Mouse (Mus musculus): ENCODE results near the gene Tmem132b. TPM values are rescaled to one million over a fixed set of nuclear protein-coding genes. Genes with fewer than 3 reads are reported as not detected.

The Tmem132b gene
- total and polyA plus RNA-seq, 3 experiments = not detected

DNA sequence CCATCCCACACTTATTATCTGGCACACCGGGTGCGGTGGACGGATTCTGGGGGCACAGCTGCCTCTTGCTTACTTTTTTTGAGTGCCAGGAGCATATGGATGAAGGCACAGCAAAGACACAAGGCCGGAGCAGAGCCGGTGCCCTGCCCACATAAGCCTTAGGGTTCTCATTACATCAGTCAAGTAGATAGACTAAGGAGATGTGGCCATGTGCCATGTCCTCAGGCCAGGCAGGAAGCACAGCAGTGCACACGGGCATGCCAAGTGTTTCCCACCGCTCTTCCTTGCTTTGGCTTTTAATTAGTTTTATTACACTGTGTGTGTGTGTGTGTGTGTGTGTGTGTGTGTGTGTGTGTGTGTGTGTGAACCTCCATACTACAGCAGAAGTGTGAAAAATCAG lies 80.9 kb downstream of the Tmem132b start:
- in situ Hi-C loops (cut with MboI; ENCODE audit: low pct_ligation_motif_present, low pct_unique_long_range_greater_than_20kb, low sequenced_read_pairs) = no loop called here
- Histone ChIP-seq H3K4me2 (ENCODE audit: insufficient read depth, low read depth, poor library complexity, severe bottlenecking) (no peak overlapping the region), H3K9me3 (replicated peaks; ENCODE audit: low read length) (peaks cover 76% of the 10 kb centered on the region), H3K9ac (ENCODE audit: insufficient read depth, low read depth) (no peak overlapping the region), H3K4me1 (ENCODE audit: control insufficient read depth in 1 of 2, insufficient read depth in 2 of 2) (no peaks in the 10 kb centered on the region), H3K27ac (ENCODE audit: insufficient read depth, low read depth) (no peak overlapping the region), H3K4me3 (replicated peaks in 1 of 3; ENCODE audit: low read depth in 2 of 3, low read length in 2 of 3, poor library complexity in 1 of 3) (no peak overlapping the region), H3K36me3 (replicated peaks in 1 of 2; ENCODE audit: control insufficient read depth in 1 of 2, insufficient read depth in 1 of 2, low read length in 1 of 2) (no peaks in the 10 kb centered on the region), H3K79me2 (replicated peaks; ENCODE audit: control insufficient read depth, extremely low read depth, insufficient read depth, poor library complexity, severe bottlenecking) (no peaks in the 10 kb centered on the region), H3K27me3 (replicated peaks) (no peaks in the 10 kb centered on the region)
- TF ChIP-seq NRF1 (IDR thresholded peaks at IDR 0.05; ENCODE audit: low read depth, low read length) = no peak
- TF ChIP-seq KAT2A (IDR thresholded peaks at IDR 0.05; ENCODE audit: insufficient replicate concordance, low read length) = no peak
- TF ChIP-seq UBTF (IDR thresholded peaks at IDR 0.05; ENCODE audit: low read depth, low read length) = no peak
- no peak for TF ChIP-seq EP300 (IDR thresholded peaks at IDR 0.05; ENCODE audit: low read length)
- no peak for TF ChIP-seq NELFE (IDR thresholded peaks at IDR 0.05; ENCODE audit: low read depth, low read length)
- TF ChIP-seq ETS1 (conservative IDR thresholded peaks at IDR 0.05; ENCODE audit: low read depth, low read length) = no peak
- TF ChIP-seq ZNF384 (IDR thresholded peaks at IDR 0.05; ENCODE audit: low read depth, low read length) = no peak
- TF ChIP-seq MYC (IDR thresholded peaks at IDR 0.05; ENCODE audit: low read depth, low read length) = no peak
- TF ChIP-seq ZKSCAN1 (IDR thresholded peaks at IDR 0.05; ENCODE audit: borderline replicate concordance, low read depth, low read length) = no peak
- TF ChIP-seq HCFC1 (IDR thresholded peaks at IDR 0.05; ENCODE audit: low read depth, low read length) = no peak
- TF ChIP-seq CHD1 (IDR thresholded peaks at IDR 0.05; ENCODE audit: low read depth, low read length) = no peak
- no peak for TF ChIP-seq E2F4 (IDR thresholded peaks at IDR 0.05; ENCODE audit: insufficient replicate concordance, low read depth, low read length)
- TF ChIP-seq BHLHE40 (IDR thresholded peaks at IDR 0.05; ENCODE audit: low read depth, low read length) = no peak
- TF ChIP-seq CHD2 (IDR thresholded peaks at IDR 0.05; ENCODE audit: low read length) = no peak
- no peak for TF ChIP-seq TCF12 (IDR thresholded peaks at IDR 0.05; ENCODE audit: low read depth, low read length)
- no peak for TF ChIP-seq RCOR1 (conservative IDR thresholded peaks at IDR 0.05; ENCODE audit: low read depth, low read length)
- TF ChIP-seq ZMIZ1 (IDR thresholded peaks at IDR 0.05; ENCODE audit: low read depth, low read length) = no peak
- TF ChIP-seq USF1 (IDR thresholded peaks at IDR 0.05; ENCODE audit: low read depth, low read length) = no peak
- TF ChIP-seq POLR2A (IDR thresholded peaks at IDR 0.05; ENCODE audit: low read depth, low read length) = no peak
- dilution Hi-C loops (cut with MboI; ENCODE audit: extremely low pct_ligation_motif_present, extremely low pct_unique_long_range_greater_than_20kb, low sequenced_read_pairs) = no loop called here
- DNase-seq (ENCODE audit: extremely low read depth) = no peak

DNA sequence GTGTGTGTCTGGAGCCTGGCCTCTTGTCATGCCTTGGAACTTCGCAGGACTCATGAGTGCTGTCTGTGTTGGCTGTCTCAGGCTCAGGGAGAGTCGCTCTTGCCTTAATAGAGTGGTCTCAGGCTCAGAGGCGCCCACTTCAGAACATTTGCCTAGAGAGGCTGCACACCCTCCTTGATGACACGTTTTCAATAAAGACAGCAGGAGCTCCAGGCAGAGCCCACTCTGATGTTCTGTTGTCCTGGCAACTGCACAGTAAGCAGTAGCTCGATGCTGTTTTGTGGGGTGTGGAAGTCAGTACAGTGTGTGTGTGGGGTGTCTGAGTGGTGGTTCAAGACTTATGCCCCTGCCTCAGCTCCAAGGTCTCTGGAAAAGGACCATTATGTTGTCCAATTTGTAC lies 81.6 kb downstream of the Tmem132b start:
- Histone ChIP-seq H3K4me2 (ENCODE audit: insufficient read depth, low read depth, poor library complexity, severe bottlenecking) (no peak overlapping the region), H3K36me3 (replicated peaks in 1 of 2; ENCODE audit: control insufficient read depth in 1 of 2, insufficient read depth in 1 of 2, low read length in 1 of 2) (no peaks in the 10 kb centered on the region), H3K4me3 (replicated peaks in 1 of 3; ENCODE audit: low read depth in 2 of 3, low read length in 2 of 3, poor library complexity in 1 of 3) (no peak overlapping the region), H3K9ac (ENCODE audit: insufficient read depth, low read depth) (no peak overlapping the region), H3K79me2 (replicated peaks; ENCODE audit: control insufficient read depth, extremely low read depth, insufficient read depth, poor library complexity, severe bottlenecking) (no peaks in the 10 kb centered on the region), H3K4me1 (ENCODE audit: control insufficient read depth in 1 of 2, insufficient read depth in 2 of 2) (no peaks in the 10 kb centered on the region), H3K27ac (ENCODE audit: insufficient read depth, low read depth) (no peak overlapping the region), H3K27me3 (replicated peaks) (no peaks in the 10 kb centered on the region), H3K9me3 (replicated peaks; ENCODE audit: low read length) (peaks cover 77% of the 10 kb centered on the region)
- in situ Hi-C loops (cut with MboI; ENCODE audit: low pct_ligation_motif_present, low pct_unique_long_range_greater_than_20kb, low sequenced_read_pairs) (no loop called here), dilution Hi-C loops (cut with MboI; ENCODE audit: extremely low pct_ligation_motif_present, extremely low pct_unique_long_range_greater_than_20kb, low sequenced_read_pairs) (no loop called here)
- no peak for DNase-seq (ENCODE audit: extremely low read depth)
- no peak for TF ChIP-seq MAX (IDR thresholded peaks at IDR 0.05; ENCODE audit: low read length)
- TF ChIP-seq MYC (IDR thresholded peaks at IDR 0.05; ENCODE audit: low read depth, low read length) = no peak
- no peak for TF ChIP-seq POLR2AphosphoS2 (IDR thresholded peaks at IDR 0.05; ENCODE audit: low read depth, low read length)
- TF ChIP-seq JUN (IDR thresholded peaks at IDR 0.05; ENCODE audit: insufficient read depth, low read depth, low read length) = no peak
- no peak for TF ChIP-seq ZNF384 (IDR thresholded peaks at IDR 0.05; ENCODE audit: low read depth, low read length)
